Mouse (Mus musculus): Measurements from ENCODE around the gene Tcap.

Tcap gene

GRCm38 (mm10) chr11:98355732-98356299, 27.8 kb upstream of the Tcap start:
- no peak for DNase-seq (ENCODE audit: low spot score)

DNA sequence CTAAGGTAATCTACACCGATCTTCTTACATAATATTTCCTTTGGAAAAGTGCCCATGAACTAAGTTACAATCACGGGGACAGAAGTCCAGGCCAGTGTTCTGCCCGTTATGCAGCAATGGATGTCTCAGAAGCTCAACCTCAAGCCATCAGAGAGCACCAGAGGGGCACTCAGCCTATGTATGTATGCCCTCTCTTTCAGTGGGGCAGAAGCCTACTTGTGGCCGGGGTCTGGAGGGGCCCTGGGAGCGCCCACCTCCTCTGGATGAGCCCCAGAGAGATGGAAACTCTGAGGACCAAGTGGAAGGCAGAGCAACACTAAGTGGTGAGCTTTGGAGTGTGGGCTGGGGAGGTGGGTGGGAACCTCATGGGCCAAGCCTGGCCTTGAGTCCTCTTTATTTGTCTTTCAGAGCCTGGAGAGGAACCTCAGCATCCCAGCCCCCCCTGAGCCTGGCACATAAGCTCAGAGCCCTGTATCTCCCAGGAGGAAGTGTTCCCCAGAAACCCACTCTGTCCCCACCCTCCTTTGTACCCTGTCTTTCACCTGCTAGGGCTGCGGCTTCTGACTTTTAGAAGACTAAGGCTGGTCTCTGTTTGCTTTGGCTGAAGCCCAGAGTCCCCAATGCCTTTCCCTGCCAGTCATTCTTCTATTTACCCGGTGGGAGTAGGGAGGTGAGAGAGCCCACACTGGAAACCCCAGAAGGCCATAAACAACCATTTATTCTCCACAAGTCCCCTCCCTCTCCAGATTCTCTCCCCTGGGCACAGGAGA, 26.8 kb upstream of the Tcap start:
- no peak for DNase-seq (ENCODE audit: low spot score)

DNA sequence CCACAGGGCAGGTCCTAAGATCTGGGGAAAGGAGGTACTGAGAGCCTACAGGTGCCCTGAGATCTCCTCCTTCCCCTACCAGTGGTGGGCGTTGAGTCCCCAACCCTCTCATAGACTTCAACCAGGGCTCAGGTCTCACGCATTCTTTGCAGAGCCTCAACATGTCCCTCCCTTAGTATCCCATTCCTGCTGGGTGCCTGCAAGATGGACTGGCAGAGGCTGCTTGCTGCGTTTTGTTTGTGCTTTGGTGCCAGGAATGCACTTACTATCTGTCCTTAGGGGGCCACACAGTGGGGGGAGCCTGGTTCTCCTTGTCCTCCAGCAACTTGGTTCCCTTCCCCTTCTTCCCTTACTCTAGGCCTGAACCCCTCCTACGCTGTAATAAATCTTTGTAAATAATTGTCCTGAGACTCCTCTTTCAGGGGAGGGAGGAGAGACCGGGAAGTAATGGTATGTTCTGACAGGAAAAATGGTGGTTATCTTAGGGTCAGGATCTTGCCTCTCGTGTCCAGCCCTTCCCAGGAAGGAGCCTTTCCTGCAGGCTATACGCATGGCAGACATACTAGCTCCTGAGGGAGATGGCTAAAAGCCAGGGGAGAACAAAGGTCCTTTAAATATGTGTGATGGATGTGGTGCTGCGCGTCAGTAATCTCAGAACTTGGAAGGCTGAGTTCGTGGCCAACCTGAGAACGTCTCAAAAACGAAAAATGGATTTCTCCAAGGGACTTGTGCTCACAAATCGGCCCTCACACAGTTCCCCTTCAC, 26.0 kb upstream of the Tcap start:
- DNase-seq (ENCODE audit: low spot score) = no peak

DNA sequence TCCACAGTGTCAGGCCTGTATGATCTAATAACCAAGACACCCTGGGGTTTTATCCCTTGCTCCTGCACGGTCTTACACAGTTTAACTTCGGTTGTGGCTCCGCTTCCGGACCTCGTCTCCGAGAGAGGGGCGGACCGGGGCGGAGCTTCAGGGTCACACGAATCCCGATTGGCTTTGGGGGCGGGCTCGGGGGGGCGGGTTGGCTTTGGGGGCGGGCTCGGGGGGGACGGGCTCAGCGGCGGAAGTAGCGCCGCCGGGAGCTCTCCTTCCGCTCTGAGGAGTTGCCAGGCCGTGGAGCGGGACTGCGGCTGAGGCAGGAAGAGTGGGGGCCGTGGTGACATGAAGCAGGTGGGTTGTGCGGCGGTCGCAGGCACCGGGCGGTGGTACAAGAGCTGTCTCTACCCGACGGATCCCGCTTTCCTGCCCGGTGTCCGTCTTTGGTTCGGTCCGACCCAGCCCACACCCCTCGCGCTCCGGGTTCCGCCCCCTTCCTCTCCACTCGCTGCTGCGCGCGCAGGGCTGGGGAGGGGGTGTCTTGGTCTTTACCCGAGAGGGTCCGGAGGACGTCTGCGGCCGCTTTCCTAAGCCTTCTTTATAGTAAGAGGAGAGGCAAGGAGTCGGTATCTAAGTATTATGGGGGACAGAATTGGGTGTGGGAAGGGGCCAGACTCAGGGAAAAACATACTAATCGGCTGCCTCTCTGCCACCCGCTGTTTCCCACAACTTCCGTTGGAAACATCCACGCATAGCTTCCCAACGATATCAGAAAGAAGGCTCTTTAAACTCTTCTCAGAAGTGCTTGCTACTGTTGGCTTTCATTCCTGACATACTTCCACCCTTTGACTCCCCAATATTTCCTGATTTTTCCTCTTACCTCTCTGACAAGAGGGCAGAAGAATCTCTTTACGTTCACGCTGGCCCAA, 25.2 kb upstream of the Tcap start, which contains the start of gene Stard3:
Gene Stard3 (plus strand): TSS at position 208 of the 923 bp plus-strand sequence.
- DNase-seq (ENCODE audit: low spot score) = no peak

DNA sequence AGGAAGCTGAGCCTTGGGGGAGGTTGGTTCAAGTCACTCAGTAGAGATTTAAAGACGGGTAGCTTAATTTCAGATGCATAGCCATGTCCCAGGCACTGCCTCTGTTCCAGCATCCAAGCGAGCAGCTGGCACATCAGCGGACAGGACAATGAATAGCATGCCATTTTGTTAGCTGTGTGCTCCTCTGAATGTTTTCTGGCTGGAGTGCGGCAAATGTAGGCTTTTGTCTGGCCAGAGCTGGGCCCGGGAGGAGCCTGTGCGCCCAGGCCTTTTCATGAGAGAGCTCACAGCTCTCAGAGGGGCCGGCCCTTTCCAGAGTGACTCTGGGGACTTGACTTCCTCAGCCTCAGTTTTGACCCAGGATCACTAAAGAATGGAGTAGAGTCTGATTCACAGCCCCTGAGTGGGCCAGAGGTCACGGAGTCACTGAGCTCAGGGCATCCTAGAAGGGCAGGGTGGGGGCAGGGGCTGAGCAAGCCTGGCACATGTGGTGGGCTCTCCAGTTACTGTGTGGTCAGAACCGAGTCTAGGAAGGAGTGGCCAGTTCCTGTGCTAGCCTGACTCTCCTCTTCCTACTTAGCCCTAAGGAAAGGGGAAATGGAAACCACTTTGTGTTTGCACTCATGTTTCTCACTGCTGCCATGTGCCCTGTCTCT, 22.6 kb upstream of the Tcap start:
- no peak for DNase-seq (ENCODE audit: low spot score)

DNA sequence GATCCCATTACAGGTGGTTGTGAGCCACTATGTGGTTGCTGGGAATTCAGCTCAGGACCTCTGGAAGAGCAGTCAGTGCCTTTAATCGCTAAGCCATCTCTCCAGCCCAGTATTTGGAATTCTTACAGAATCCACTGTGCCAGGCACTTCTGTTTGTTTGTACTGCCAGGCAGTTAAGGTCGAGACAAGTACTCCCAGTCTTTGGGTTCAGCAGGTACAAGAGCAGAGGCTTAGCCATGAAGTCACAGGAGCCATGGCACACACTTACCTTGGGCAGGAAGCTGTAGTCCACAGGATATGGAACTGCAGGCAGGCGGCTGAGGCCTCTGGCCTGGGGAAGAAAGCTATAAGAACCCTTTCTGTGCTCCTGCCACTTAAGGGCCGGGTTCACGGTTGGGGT, 19.8 kb upstream of the Tcap start:
- DNase-seq (ENCODE audit: low spot score) = no peak

- DNase-seq (ENCODE audit: low spot score) = no peak
Measured at GRCm38 (mm10) chr11:98364410-98364809, 19.2 kb upstream of the Tcap start.

- no peak for DNase-seq (ENCODE audit: low spot score)
Measured at GRCm38 (mm10) chr11:98366290-98366689, 17.3 kb upstream of the Tcap start.

DNA sequence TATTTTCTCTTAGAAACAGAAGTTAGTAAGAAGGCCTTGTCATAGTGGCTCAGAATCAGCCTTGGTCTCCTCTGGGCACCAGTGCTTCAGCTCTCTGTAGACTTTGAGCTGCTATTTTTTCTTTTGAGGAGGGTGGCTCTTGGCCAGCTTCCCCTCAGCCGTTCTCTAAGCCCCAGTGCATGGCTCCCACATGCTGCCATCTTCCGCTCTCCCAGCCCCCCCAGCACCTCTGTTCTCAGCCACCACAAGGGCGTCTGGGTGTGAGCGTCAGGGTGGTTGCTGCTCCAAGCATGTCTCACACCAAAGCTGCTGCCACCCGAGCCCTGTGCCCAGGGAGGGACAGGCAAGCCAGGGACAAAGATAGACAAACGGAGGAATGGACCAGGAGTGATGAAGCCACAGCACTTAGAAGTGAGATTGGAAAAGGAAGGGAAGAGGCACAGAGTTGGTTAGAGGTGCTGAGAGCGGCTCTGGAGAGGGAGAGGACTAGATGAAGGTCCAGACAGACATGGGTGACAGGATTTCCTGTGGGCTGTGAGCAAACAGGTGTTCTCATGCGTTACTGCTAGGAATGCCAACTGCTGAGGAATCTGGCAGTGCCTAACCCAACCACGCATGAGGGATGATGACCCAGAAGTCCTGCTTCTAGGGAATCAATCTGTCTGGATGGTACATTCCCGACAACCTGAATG, 16.3 kb upstream of the Tcap start:
- no peak for DNase-seq (ENCODE audit: low spot score)

DNA sequence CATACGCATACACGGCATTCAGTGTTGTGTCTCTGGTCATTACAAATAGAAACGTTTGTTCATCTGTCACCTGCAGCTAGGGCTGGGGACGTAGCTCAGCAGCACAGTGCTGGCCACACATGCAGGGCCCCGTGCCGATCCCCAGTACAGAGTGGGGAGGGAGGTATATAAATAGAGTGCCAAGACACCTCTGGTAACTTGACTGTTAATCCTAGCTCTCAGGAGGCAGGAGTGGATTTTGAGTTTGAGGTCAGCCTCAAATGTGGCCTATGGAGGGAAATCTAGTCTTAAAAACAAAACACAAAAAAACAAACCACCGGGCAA, 15.8 kb upstream of the Tcap start:
- DNase-seq (ENCODE audit: low spot score) = no peak

DNA sequence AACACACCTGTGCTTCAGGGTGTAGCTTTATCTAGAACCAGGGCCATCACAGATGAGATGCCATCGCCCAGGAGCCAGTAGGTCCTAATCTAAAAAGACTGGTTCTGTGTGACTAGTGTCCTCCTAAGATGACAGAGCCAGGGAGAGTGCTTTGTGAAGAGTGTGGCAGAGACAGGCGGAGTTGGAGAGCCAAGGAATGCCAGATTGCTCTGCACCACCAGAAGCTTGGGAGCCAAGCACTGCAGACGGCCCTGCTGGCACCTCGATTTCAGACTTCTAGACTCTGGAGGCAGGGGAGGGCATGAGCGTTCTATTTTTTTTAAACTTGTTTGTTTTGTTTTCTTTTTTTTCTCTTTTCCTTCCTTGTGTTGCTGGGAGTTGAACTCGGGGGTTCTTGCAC, 14.3 kb upstream of the Tcap start:
- DNase-seq (ENCODE audit: low spot score) = no peak

DNA sequence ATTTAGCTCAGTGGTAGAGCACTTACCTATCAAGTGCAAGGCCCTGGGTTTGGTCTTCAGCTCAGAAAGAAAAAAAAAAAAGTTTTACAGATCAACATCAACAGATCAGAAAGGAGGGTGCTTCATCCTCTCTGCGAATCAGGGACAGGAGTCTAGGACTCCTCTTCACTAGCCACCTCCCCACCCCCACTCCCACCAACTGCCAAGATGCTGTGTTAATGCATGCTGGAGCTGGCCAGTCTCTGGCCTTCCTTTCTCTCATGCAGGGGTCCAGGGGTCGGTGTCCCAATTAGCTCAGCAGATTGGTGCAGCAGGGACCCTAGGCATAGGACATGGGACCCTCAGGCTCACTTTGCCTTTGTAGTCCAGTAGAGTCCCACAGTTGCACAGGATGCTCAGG, 13.0 kb upstream of the Tcap start:
- DNase-seq (ENCODE audit: low spot score) = no peak

- no peak for DNase-seq (ENCODE audit: low spot score)
Measured at GRCm38 (mm10) chr11:98371556-98372240, 11.9 kb upstream of the Tcap start.

DNA sequence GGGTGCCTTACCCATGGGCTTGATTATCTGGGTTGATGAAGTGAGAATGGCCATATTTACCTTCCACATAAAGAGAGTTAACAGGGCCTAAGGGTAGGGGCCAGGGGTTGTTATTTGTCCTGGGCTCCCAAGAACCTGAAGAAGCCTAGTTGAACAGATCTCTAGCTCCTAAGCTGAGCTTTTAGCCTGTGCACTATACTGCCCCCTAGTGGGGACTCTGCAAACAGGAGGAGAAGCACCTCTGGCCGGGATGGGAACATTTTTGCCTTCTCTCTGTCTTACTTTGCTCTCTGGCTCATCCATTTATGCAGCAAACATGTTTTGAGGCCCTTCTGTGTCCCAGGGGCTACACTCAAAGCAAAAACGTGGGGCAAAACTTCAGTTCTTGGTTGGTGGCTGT, 11.2 kb upstream of the Tcap start:
- DNase-seq (ENCODE audit: low spot score) = no peak

- no peak for DNase-seq (ENCODE audit: low spot score)
Measured at GRCm38 (mm10) chr11:98373244-98373643, 10.4 kb upstream of the Tcap start.

DNA sequence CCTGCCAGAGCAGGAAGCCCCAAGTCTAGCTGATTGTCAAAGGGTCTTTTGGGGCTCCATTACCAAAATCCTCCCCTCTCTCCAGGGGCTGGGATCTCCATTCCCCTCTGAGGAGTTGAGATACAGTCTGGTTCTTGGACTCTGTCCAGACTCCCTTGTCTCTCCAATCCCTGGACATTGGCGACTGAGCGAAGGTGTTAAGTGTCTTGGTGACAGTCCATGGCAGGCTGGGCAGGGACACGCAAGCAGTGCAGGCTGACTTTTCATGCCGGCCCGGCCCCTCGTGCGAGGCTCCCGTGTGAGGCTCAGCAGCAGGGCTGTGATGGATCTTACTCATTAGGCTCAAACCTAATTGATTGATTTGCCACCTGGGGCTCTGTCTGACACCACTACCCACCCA, 9.3 kb upstream of the Tcap start:
- no peak for DNase-seq (ENCODE audit: low spot score)

GRCm38 (mm10) chr11:98376756-98377155, 6.9 kb upstream of the Tcap start:
- no peak for DNase-seq (ENCODE audit: low spot score)

GRCm38 (mm10) chr11:98377787-98378186, 5.8 kb upstream of the Tcap start:
- DNase-seq (ENCODE audit: low spot score) = no peak

GRCm38 (mm10) chr11:98379379-98379778, 4.2 kb upstream of the Tcap start:
- DNase-seq (ENCODE audit: low spot score) = no peak

DNA sequence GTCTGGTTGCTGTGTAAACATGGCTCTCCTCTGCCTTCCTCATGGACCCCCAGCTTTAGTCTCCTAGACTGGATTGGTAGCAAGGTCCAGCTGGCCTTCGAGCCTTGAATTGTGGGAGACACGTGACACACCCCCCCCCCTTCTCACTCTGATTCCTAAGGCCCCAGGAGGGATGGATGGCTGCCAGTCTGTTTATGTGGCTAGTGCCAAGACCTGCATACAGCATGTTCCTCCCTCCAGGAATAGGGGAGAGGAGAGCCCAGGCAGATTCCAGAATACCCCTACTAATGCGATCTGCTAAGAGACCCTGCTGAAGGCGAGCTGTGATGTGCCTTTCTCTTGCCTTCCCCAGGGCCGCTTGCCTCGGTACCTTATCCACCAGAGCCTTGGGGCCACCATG, 3.5 kb upstream of the Tcap start:
- no peak for DNase-seq (ENCODE audit: low spot score)

DNA sequence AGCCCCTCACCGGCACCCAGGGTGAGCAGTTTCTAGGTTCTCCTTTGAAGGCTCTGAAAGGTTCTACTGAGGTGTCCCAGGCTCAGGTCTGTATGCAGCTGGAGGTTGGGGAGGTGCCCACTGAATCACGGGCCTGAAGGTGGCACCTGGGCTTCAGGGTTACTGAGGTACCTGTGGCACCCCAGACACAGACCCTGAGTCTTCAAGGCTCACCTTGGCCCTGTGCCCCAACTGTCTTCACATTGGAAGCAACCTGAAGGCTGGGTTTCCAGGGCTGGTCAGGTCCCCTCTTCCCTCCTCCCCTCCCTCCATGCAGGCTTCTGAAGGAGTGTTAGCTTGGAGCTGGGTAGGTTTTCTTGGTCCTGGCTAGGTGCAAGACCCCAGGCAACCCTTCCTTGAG, 2.0 kb upstream of the Tcap start:
- DNase-seq (ENCODE audit: low spot score) = no peak

Measured in left cerebral cortex, adult 11 months (tissue).